Mouse (Mus musculus) heart, postnatal 0 days (tissue): ENCODE measurements around the gene Traf3. TPM values are rescaled to one million over a fixed set of nuclear protein-coding genes. Genes with fewer than 3 reads are reported as not detected.

Experiments
- ATAC-seq: fragments of 200-750 bp; cut with Nextera tagmentation; 2 replicates; pipeline ENCODE4 v1.8.0; 2017; ENCODE audit warnings: low read depth, moderate number of reproducible peaks, moderate library complexity; ENCODE audit not compliant: insufficient read depth
- DNase-seq: peaks from one replicate; pipeline ENCODE4 v3.0.0-alpha.2; 2016; ENCODE audit warnings: low spot score
- H3K27ac ChIP-seq: fragments of 300-500 bp; sonication (generic); 2 replicates; pipeline ENCODE4 v1.5.1; 2014; ENCODE audit warnings: low read depth, mild to moderate bottlenecking
- H3K27me3 ChIP-seq: fragments of 300-500 bp; sonication (generic); 2 replicates; pipeline ENCODE4 v1.6.1; 2014; ENCODE audit warnings: low read length, mixed read lengths; ENCODE audit not compliant: control insufficient read depth, insufficient read depth
- H3K36me3 ChIP-seq: fragments of 300-500 bp; sonication (generic); replicated peaks from 2 replicates; pipeline ENCODE4 v1.6.1; 2014; ENCODE audit warnings: low read length, mixed read lengths; ENCODE audit not compliant: control insufficient read depth, insufficient read depth
- H3K4me1 ChIP-seq: fragments of 300-500 bp; sonication (generic); 2 replicates; pipeline ENCODE4 v1.6.1; 2014; ENCODE audit warnings: antibody characterized with exemption; ENCODE audit not compliant: control insufficient read depth, insufficient read depth
- H3K4me2 ChIP-seq: fragments of 300-500 bp; sonication (generic); 2 replicates; pipeline ENCODE4 v1.6.1; 2014; ENCODE audit warnings: low read depth, mild to moderate bottlenecking, low read length, moderate library complexity
- H3K4me3 ChIP-seq: fragments of 300-500 bp; sonication (generic); 2 replicates; pipeline ENCODE4 v1.5.1; 2014; ENCODE audit warnings: low read depth, low read length
- H3K9ac ChIP-seq: fragments of 300-500 bp; sonication (generic); replicated peaks from 2 replicates; pipeline ENCODE4 v1.6.1; 2014; ENCODE audit warnings: low read depth, low read length, mixed read lengths
- H3K9me3 ChIP-seq: fragments of 300-500 bp; sonication (generic); replicated peaks from 2 replicates; pipeline ENCODE4 v1.6.1; 2016; ENCODE audit warnings: low read length; ENCODE audit not compliant: control insufficient read depth
- CTCF ChIP-seq: IDR thresholded peaks from 2 replicates; pipeline ENCODE4 v1.5.1; 2016; ENCODE audit warnings: antibody characterized with exemption, control low read depth, low read depth
- EP300 ChIP-seq: IDR thresholded peaks from 2 replicates; pipeline ENCODE4 v1.6.1; 2016; ENCODE audit warnings: antibody characterized with exemption, low read depth
- WGBS: fragments of 180-500 bp; shearing (Covaris S2); extraction: QIAGEN DNeasy Blood & Tissue Kit; methylation state at CpG from one replicate; pipeline ENCODE4 v1.1.7; 2014; 5-methylcytosine and 5-hydroxymethylcytosine counted together
- polyA plus RNA-seq: library from polyadenylated mRNA; unstranded; fragments of >200 nt; fragmentation: Nextera tagmentation; extraction: Ambion mirVana; gene quantifications from 2 replicates; pipeline ENCODE4 v1.2.1, GENCODE M21; 2015
- total RNA-seq: library from RNA; depleted of rRNA; stranded (reverse); fragments of >200 nt; gene quantifications from 2 replicates; pipeline ENCODE4 v1.2.3, GENCODE M21; 2014; ENCODE audit warnings: low replicate concordance

Traf3 gene
- total and polyA plus RNA-seq, 2 experiments from 2014 or later, result 3.2 to 7.2 TPM

DNA sequence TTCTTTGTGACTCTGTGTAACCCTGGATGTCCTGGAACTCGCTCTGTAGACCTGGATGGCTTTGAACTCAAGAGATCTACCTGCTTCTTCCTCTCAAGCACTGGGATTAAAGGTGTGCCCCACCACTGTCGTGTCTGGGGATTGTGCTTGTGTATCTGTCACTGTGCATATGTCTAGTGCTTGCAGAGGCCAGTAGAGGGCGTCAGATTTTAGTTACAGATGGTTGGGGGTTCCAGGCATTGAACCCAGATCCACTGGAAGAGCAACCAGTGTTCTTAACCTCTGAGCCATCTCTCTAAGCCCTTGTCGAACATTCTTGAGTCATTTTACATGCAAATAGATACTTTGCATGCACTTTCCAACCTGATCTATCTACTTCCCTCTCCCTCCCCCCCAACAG, 12.6 kb downstream of the Traf3 start:
- Histone ChIP-seq H3K27ac (no peak overlapping the region), H3K4me3 (no peak overlapping the region), H3K27me3 (no peaks in the 10 kb centered on the region), H3K9me3 (no peaks in the 10 kb centered on the region), H3K9ac (no peak overlapping the region), H3K4me2 (no peak overlapping the region), H3K4me1 (no peaks in the 10 kb centered on the region), H3K36me3 (no peaks in the 10 kb centered on the region)
- ATAC-seq, result no peak
- 82% methylated on average over 4 of the region's 4 CpGs for WGBS
- TF ChIP-seq CTCF, result no peak
- no peak for TF ChIP-seq EP300
- no peak for DNase-seq

DNA sequence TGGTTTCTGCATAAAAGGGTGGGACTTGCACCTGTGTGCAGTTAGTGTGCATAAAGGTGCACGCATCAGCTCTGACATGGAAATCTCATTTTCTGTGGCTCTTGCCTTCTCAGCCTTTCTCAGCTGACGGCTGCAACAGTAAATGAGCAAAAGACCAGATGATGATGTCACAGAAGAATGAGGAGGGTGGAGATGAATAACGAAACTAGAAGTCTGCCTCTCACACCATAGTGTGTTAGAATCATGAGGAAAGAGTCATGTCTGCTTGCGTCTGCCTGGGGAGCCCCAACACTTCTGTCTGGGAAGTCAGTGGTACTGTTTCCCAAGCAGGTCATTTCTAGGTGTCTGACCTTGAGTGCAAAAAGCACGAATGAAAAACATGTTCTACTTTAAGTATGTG, 15.7 kb downstream of the Traf3 start:
- H3K36me3 ChIP-seq, result no peaks in the 10 kb centered on the region
- H3K4me3 ChIP-seq, result no peak overlapping the region
- no peaks in the 10 kb centered on the region for H3K9me3 ChIP-seq
- H3K27me3 ChIP-seq, result no peaks in the 10 kb centered on the region
- ATAC-seq (no peak), DNase-seq (no peak)
- 73% methylated on average over 5 of the region's 5 CpGs for WGBS
- no peak overlapping the region for H3K9ac ChIP-seq
- no peak overlapping the region for H3K4me2 ChIP-seq
- H3K4me1 ChIP-seq, result peaks cover 5% of the 10 kb centered on the region; the same call in 1 of the 2 replicates
- H3K27ac ChIP-seq, result no peak overlapping the region
- no peak for TF ChIP-seq CTCF

DNA sequence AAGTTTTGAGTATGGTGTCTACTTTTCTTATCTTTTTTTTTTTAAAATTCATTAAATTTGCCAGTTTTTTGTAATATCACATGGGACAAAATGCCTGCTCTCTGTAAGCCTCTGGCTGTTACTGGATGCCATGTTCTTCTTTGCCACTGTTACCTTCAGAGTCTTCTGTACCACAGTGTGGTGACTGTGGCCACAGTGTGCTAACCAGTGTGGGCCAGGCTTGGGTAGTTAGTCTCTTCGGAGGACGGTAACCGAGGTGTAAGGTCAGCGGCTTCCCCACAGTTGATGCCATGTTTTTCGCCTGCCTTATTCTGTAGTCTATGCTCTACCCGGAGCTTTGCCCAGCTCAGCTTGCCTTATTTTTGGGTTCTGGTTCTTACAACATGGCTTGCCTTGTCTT, 16.2 kb downstream of the Traf3 start:
- DNase-seq (no peak), ATAC-seq (no peak)
- peaks cover 5% of the 10 kb centered on the region; the same call in 1 of the 2 replicates for H3K4me1 ChIP-seq
- TF ChIP-seq CTCF, result no peak
- TF ChIP-seq EP300, result no peak
- H3K27me3 ChIP-seq, result no peaks in the 10 kb centered on the region
- 97% methylated on average over 6 of the region's 6 CpGs for WGBS
- H3K27ac ChIP-seq, result no peak overlapping the region
- H3K9ac ChIP-seq, result no peak overlapping the region
- no peaks in the 10 kb centered on the region for H3K9me3 ChIP-seq
- no peak overlapping the region for H3K4me2 ChIP-seq
- H3K4me3 ChIP-seq, result no peak overlapping the region
- no peaks in the 10 kb centered on the region for H3K36me3 ChIP-seq

DNA sequence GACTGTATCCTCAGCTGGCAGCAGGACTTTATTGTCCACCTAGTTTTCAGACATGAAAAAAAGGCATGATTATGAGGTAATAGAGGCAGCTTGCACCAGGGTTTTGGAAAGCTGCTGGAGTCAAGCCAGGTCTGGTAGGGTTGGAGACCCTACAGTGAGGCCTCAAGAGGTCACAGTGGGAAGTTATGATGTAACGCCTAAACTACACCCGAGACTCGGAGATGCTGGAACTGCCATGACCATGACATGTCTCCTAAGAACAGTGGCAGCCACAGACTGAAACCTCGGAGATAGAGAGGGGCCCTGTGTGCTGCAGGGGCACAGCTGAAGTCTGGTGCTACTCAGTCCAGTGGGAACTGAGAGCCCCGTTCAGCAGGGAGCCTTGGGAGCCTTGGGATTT, 18.3 kb downstream of the Traf3 start, which contains the start of gene 4930595D18Rik:
Gene 4930595D18Rik (minus strand): TSS at position 16 of the 400 bp plus-strand sequence.
- Histone ChIP-seq H3K9ac (no peak within 1 kb of the TSS), H3K27me3 (no peaks in the 10 kb centered on the region), H3K9me3 (no peaks in the 10 kb centered on the region), H3K27ac (no peak within 1 kb of the TSS), H3K4me3 (no peak within 1 kb of the TSS), H3K4me2 (no peak within 1 kb of the TSS), H3K36me3 (no peaks in the 10 kb centered on the region), H3K4me1 (peaks cover 5% of the 10 kb centered on the region; the same call in 1 of the 2 replicates)
- DNase-seq (no peak), ATAC-seq (no peak)
- 38% methylated on average over 5 of the region's 5 CpGs for WGBS
- TF ChIP-seq EP300, result no peak
- TF ChIP-seq CTCF, result no peak

DNA sequence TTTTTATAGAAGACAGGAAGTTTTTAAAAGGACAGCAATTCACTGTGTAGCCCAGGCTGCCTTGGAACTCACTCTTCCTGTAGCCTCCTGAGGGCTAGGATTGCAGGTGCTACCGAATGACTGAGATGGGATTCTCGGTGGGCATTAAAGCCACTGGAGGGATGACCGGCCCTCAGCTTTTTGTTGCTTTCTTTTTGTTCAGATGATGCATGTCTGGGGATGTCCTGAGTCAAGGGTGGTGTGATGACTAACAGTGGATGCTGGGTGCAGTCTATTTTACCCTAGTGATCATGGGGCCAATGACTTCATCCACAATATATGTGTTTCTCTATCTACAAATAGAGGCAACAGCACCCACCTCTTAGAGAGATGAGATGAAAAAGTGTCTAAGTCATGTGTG, 20.8 kb downstream of the Traf3 start:
- H3K4me2 ChIP-seq, result no peak overlapping the region
- H3K9ac ChIP-seq, result no peak overlapping the region
- H3K27me3 ChIP-seq, result no peaks in the 10 kb centered on the region
- no peak for DNase-seq
- whole genome bisulfite sequencing, result 71% methylated on average over 3 of the region's 3 CpGs
- peaks cover 5% of the 10 kb centered on the region; the same call in 1 of the 2 replicates for H3K4me1 ChIP-seq
- ATAC-seq, result no peak
- H3K9me3 ChIP-seq, result no peaks in the 10 kb centered on the region
- TF ChIP-seq CTCF (no peak), EP300 (no peak)
- no peak overlapping the region for H3K27ac ChIP-seq
- H3K36me3 ChIP-seq, result no peaks in the 10 kb centered on the region
- H3K4me3 ChIP-seq, result no peak overlapping the region

DNA sequence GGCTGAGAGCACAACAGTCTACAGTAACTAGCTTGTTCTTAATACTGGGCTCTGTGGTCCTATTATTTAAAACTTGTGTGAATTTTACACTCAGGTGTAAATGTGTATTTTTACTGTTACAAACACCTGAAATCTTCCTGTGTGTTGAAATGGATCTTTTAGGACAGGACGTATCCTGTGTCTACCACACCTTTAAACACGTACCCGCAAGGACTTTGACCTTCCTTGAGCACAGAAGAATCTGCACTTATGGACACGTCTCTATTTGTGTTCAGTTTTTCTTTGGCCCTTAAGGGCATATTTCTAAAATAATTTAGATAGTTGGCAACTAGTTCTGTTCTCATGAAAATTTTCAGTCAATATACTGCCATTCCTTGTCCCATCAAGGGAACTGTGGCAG, 22.1 kb downstream of the Traf3 start:
- Histone ChIP-seq H3K36me3 (no peaks in the 10 kb centered on the region), H3K9ac (no peak overlapping the region), H3K27ac (no peak overlapping the region), H3K9me3 (no peaks in the 10 kb centered on the region), H3K27me3 (no peaks in the 10 kb centered on the region), H3K4me3 (no peak overlapping the region), H3K4me1 (peaks cover 5% of the 10 kb centered on the region; the same call in 1 of the 2 replicates), H3K4me2 (no peak overlapping the region)
- WGBS, result 92% methylated on average over 4 of the region's 4 CpGs
- DNase-seq (no peak), ATAC-seq (no peak)
- TF ChIP-seq EP300 (no peak), CTCF (no peak)
